Mouse (Mus musculus) forebrain, embryonic 16.5 days (tissue): ENCODE measurements around the gene Ppp6c. TPM values are rescaled to one million over a fixed set of nuclear protein-coding genes. Genes with fewer than 3 reads are reported as not detected.
A peak's percentile ranks its signal among the peaks of the same experiment; 100 is the strongest.
"Not testable (repeated sequence)": the region's sequence is repeated elsewhere in the genome, so short reads cannot be mapped to it uniquely, and the experiment has no call there.

Experiments
- ATAC-seq: fragments of 200-750 bp; cut with Nextera tagmentation; 2 replicates; pipeline ENCODE4 v1.8.0; 2017; ENCODE audit warnings: mild to moderate bottlenecking, moderate library complexity
- H3K27ac ChIP-seq: fragments of 300-500 bp; sonication (generic); 2 replicates; pipeline ENCODE4 v1.5.1; 2014; ENCODE audit warnings: low read length, control low read depth
- H3K27me3 ChIP-seq: fragments of 300-500 bp; sonication (generic); replicated peaks from 2 replicates; pipeline ENCODE4 v1.6.1; 2014; ENCODE audit warnings: low read length; ENCODE audit not compliant: control insufficient read depth, insufficient read depth
- H3K36me3 ChIP-seq: fragments of 300-500 bp; sonication (generic); 2 replicates; pipeline ENCODE4 v1.6.1; 2014; ENCODE audit not compliant: control insufficient read depth, insufficient read depth
- H3K4me1 ChIP-seq: fragments of 300-500 bp; sonication (generic); replicated peaks from 2 replicates; pipeline ENCODE4 v1.6.1; 2014; ENCODE audit warnings: low read length; ENCODE audit not compliant: control insufficient read depth, insufficient read depth
- H3K4me2 ChIP-seq: fragments of 300-500 bp; sonication (generic); 2 replicates; pipeline ENCODE4 v1.6.1; 2014; ENCODE audit warnings: mild to moderate bottlenecking, low read length, control low read depth
- H3K4me3 ChIP-seq: fragments of 300-500 bp; sonication (generic); replicated peaks from 2 replicates; pipeline ENCODE4 v1.5.1; 2014; ENCODE audit warnings: mild to moderate bottlenecking, low read length, control low read depth
- H3K9ac ChIP-seq: fragments of 300-500 bp; sonication (generic); replicated peaks from 2 replicates; pipeline ENCODE4 v1.6.1; 2014; ENCODE audit warnings: low read depth, low read length, control low read depth
- H3K9me3 ChIP-seq: fragments of 300-500 bp; sonication (generic); 2 replicates; pipeline ENCODE4 v1.6.1; 2016; ENCODE audit warnings: low read length; ENCODE audit not compliant: control insufficient read depth
- WGBS: fragments of 180-500 bp; shearing (Covaris S2); extraction: QIAGEN DNeasy Blood & Tissue Kit; methylation state at CpG from one replicate; pipeline ENCODE4 v1.1.7; 2014; 5-methylcytosine and 5-hydroxymethylcytosine counted together
- polyA plus RNA-seq: library from polyadenylated mRNA; unstranded; fragments of >200 nt; fragmentation: Nextera tagmentation; extraction: Ambion mirVana; gene quantifications from 2 replicates; pipeline ENCODE4 v1.2.1, GENCODE M21; 2015

Gene Ppp6c
- 80.7 and 92.3 TPM in 2 replicates for polyA plus RNA-seq

DNA sequence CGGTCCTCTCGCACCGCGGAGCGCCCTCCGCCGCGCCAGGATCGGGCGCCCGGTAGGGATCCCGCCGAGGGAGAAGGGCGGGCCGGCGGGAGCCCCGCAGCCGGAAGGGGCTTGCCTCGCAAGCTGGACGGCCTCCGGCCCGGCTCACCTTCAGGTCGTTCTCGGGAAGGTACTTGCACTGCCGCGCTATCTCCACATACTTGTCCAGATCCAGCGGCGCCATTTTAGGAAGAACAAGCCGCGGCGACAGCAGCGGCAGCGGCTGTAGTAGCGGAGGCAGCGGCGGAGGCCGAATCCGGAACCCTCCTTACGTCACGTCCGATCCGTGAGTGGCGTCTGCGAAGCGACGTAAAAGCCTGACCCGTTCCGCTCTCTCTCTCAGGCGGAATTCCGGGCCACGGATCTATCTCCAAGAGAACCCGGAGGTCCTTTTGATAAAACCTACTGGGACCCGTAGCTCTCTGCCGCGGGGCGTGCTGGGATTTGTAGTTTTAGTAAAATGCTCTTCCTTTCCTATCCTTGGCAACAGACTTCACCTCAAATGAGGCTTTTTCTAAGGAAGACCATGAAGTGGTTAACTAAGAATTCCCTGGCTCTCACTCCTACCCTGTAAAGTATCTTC lies at the start of gene Ppp6c:
Gene Ppp6c (minus strand): TSS at position 433 of the 622 bp plus-strand sequence.
- Histone ChIP-seq H3K4me3 (peak within 1 kb of the TSS; percentile 85), H3K4me2 (peak within 1 kb of the TSS; percentile 71), H3K27ac (peak within 1 kb of the TSS; percentile 94), H3K9me3 (no peaks in the 10 kb centered on the region), H3K27me3 (no peaks in the 10 kb centered on the region), H3K36me3 (no peaks in the 10 kb centered on the region), H3K4me1 (peaks cover 13% of the 10 kb centered on the region), H3K9ac (peak within 1 kb of the TSS; percentile 83)
- ATAC-seq, result peak; percentile 99
- under 1% methylated on average over 55 of the region's 56 CpGs for WGBS

DNA sequence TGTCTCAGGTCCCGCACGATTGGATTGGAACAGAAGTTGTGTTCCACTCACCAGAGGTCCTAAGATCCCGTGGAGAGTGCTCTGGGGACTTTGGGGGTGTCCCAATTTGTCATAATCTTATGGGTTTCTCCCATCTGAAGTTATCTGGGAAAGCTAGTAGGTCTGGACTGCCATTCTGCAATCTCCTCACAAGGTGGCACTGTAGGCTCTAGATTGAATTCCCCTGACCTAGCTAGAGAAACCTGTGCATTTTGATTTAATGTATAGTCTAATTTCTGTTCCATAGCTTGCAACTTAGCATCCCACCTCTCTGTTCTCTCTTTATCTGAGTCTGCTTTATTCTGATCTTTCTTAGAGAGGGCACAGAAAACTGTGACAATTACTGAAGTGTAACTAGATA lies 42.1 kb upstream of the Ppp6c start:
- Histone ChIP-seq H3K4me2 (no peak overlapping the region), H3K9me3 (no peaks in the 10 kb centered on the region), H3K9ac (no peak overlapping the region), H3K27me3 (no peaks in the 10 kb centered on the region), H3K36me3 (no peaks in the 10 kb centered on the region), H3K27ac (no peak overlapping the region), H3K4me3 (no peak overlapping the region), H3K4me1 (no peaks in the 10 kb centered on the region)
- WGBS, result 60% methylated on average over 3 of the region's 3 CpGs
- 0 out of 2 replicates have a peak, but pooled peaks have one; percentile 49 for ATAC-seq

GRCm38 (mm10) chr2:39252275-39252674 lies 26.0 kb upstream of the Ppp6c start:
- not testable (repeated sequence) for H3K9me3 ChIP-seq, H3K9ac ChIP-seq, H3K27me3 ChIP-seq, H3K4me2 ChIP-seq, H3K4me1 ChIP-seq, H3K36me3 ChIP-seq, H3K4me3 ChIP-seq, H3K27ac ChIP-seq
- peak; percentile 91 for ATAC-seq
- 61% methylated on average over 11 of the region's 11 CpGs for WGBS

GRCm38 (mm10) chr2:39246862-39247261 lies 20.6 kb upstream of the Ppp6c start:
- ATAC-seq, H3K27ac ChIP-seq, H3K4me1 ChIP-seq, H3K4me3 ChIP-seq, H3K4me2 ChIP-seq, H3K27me3 ChIP-seq, H3K36me3 ChIP-seq, H3K9ac ChIP-seq, H3K9me3 ChIP-seq: not testable (repeated sequence)
- 87% methylated on average over 7 of the region's 11 CpGs for WGBS

DNA sequence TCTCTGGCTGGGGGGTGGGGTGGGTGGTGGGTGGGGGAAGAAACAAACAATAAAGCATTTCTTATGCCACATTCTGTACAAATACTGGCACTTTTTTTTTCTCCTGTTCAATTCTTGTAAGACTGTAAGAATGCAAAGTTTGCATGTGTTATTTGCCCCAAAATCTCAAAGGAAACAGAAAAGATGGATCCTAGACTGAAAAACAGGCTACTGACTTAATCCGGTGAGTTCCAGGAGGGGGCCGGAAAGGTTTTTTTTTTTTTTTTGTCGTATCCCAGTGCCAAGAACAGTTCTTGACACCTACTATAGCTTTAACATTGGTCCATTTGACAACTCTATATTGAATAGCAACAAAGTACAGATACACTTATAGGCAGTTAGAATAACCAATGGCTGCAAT lies 480 bp upstream of the Ppp6c start:
- WGBS, result 37% methylated on average over 3 of the region's 3 CpGs
- H3K9ac ChIP-seq, result 0 out of 2 replicates have a peak overlapping the region, but pooled peaks have one; percentile 11

DNA sequence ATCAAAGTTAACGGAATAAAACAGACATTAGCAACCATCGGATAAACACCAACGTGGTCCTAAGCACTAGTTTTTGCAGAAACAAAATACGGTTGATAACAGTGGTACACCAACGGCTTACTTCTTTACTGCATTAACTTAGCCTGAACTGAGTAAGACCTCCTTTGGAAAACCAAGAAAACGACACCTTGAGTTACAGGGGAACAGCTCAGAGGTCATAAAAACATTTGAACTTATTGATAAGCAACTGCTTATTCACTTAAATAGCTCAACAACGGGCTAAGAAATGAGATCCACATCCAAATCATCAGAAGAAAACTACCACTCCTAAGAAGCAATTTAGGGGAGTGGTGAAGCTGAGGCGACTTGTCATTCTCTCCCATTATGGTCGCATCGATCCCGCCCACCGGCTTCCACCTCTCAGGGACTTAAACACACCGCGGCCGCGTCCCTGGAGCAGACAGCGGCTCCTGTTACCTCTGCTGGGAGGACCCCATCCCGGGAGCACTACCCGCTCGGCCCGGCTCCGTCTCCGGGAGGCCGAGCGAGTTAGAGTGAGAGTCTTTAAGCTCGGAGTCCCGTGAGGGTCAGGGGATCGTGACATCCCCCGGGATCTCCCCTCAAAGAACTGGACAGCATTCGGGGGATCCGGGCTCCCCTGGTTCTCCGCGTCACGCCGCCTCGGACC lies 776 bp downstream of the Ppp6c start:
- H3K36me3 ChIP-seq, H3K9me3 ChIP-seq, H3K27me3 ChIP-seq: not testable (repeated sequence)
- peak overlapping the region; percentile 71 for H3K4me2 ChIP-seq
- WGBS, result 4% methylated on average over 30 of the region's 36 CpGs
- H3K4me3 ChIP-seq, result peak overlapping the region; percentile 85
- ATAC-seq, result peak; percentile 29; the same call in 1 of the 2 replicates
- peak overlapping the region; percentile 94 for H3K27ac ChIP-seq
- H3K9ac ChIP-seq, result peak overlapping the region; percentile 83
- peaks cover 13% of the 10 kb centered on the region for H3K4me1 ChIP-seq

More for the DNA sequence above, 480 bp upstream of the Ppp6c start:
- peak overlapping the region; percentile 85 for H3K4me3 ChIP-seq
- ATAC-seq, result no peak
- peaks cover 13% of the 10 kb centered on the region for H3K4me1 ChIP-seq
- no peaks in the 10 kb centered on the region for H3K9me3 ChIP-seq
- H3K4me2 ChIP-seq, result peak overlapping the region; percentile 54
- no peak overlapping the region for H3K27ac ChIP-seq
- H3K36me3 ChIP-seq, result no peaks in the 10 kb centered on the region
- H3K27me3 ChIP-seq, result no peaks in the 10 kb centered on the region

DNA sequence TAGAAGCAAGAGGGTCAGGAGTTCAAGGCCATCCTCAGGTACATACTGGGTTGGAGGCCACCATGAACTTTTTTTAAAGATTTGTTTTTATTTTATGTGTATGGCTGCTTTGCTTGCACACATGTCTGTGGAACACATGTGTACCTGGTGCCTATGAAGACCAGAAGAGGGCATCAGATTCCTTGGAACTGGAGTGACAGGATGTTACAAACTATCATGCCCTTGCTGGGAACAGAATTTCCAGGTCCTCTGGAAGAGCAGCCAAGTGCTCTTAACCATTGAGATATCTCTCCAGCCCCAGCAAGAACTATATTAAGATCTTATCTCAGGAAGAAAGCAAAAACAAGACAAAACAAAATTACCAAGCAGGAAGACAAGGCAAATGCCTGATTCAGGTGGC lies 1.6 kb downstream of the Ppp6c start:
- H3K4me3 ChIP-seq, result 0 out of 2 replicates have a peak overlapping the region, but pooled peaks have one; percentile 10
- peaks cover 13% of the 10 kb centered on the region for H3K4me1 ChIP-seq
- no peak for ATAC-seq
- H3K27me3 ChIP-seq, result no peaks in the 10 kb centered on the region
- H3K36me3 ChIP-seq, result no peaks in the 10 kb centered on the region
- no peak overlapping the region for H3K9ac ChIP-seq
- peak overlapping the region; percentile 71 for H3K4me2 ChIP-seq
- no peak overlapping the region for H3K27ac ChIP-seq
- H3K9me3 ChIP-seq, result no peaks in the 10 kb centered on the region

DNA sequence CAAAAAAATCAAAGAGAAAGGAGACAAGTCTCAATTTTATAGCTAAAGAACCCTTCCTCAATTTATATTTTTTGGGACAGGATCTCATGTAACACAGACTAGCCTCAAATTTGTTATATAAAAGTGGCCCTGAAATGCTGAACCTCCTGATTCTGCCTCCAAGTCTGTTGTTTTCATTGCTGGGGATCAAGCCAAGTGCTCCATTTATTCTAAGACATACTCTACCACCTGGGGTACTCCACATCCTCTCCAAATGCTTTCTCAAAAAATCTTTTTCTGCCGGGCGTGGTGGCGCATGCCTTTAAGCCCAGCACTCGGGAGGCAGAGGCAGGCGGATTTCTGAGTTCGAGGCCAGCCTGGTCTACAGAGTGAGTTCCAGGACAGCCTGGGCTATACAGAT lies 6.2 kb downstream of the Ppp6c start:
- Histone ChIP-seq H3K9me3 (no peaks in the 10 kb centered on the region), H3K4me1 (peaks cover 13% of the 10 kb centered on the region), H3K4me2 (no peak overlapping the region), H3K27ac (no peak overlapping the region), H3K36me3 (no peaks in the 10 kb centered on the region), H3K4me3 (no peak overlapping the region), H3K27me3 (no peaks in the 10 kb centered on the region), H3K9ac (no peak overlapping the region)
- ATAC-seq, result no peak
- 94% methylated on average over 6 of the region's 6 CpGs for WGBS

DNA sequence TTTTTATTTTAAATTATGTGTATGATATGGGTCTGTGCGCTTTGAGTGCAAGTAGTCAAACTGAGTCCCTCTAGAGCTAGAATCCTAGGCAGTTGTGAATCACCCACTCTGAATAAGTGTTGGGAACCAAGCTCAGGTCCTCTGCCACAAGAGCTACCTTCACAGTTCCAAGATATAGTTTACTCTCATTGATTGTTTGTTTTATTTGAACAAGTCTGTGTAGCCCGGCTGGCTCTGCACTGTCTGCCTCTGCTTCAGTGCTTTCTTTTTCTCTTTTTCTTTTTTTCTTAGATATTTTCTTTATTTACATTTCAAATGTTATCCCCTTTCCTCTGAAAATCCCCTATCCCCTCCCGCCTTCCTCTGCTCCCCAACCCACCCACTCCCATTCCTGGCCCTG lies 7.2 kb downstream of the Ppp6c start:
- Histone ChIP-seq H3K9me3 (no peaks in the 10 kb centered on the region), H3K27ac (no peak overlapping the region), H3K4me3 (no peak overlapping the region), H3K4me1 (peaks cover 4% of the 10 kb centered on the region), H3K27me3 (no peaks in the 10 kb centered on the region), H3K36me3 (no peaks in the 10 kb centered on the region), H3K4me2 (no peak overlapping the region), H3K9ac (no peak overlapping the region)
- no peak for ATAC-seq
- WGBS, result 95% methylated on average over 3 of the region's 3 CpGs
